Mouse (Mus musculus): Measurements from ENCODE around the gene Dusp7.
A peak's percentile ranks its signal among the peaks of the same experiment; 100 is the strongest.

Gene Dusp7

GRCm38 (mm10) chr9:106368112-106368717, at the start of gene Dusp7:
Gene Dusp7 (plus strand): TSS chr9:106368632.
- peak; percentile 80 to 81 for DNase-seq (ENCODE audit: low spot score in 2 of 2)

DNA sequence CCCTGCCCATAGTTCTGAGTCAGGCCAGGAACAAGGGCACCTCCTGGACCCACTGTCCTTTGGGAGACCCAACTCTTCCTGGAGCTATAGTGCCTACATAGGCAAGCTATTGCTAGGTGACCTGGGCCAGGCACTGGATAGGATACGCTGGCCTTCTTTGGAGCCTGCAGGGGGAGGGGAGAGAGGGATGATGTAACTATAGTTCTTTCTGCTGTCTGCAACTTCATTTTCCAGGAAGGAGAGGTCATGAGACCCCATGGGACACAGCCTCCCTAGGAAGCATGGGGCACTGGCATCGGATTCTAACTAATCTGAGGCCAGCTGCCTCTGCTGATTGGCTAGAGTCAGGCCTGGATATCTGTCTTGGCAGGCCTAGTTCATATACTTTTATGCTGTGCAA, 49.3 kb upstream of the Dusp7 start:
- no peak for DNase-seq (ENCODE audit: low spot score in 2 of 2)

GRCm38 (mm10) chr9:106322497-106322896, 45.9 kb upstream of the Dusp7 start:
- DNase-seq (ENCODE audit: low spot score in 2 of 2): no peak

DNA sequence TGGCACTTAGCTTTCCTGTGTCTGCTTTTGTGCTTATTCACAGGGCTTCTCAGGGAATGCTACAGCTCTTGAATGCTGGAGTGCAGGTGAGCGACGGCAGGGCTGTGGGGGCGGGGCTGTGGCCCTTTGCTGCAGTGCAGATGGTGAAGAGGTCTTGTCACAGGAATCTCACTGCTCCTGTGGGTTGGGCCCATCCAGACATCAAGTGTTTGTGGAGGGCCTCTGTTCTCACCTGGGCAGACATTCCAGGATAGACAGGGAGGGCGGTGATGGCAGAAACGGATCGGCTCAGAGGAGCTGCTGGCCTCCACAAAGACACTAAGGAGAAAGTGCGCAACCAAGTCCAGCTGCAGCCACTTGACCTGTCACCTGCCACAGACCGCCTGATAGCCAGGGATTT, 42.2 kb upstream of the Dusp7 start:
- no peak for DNase-seq (ENCODE audit: low spot score in 2 of 2)

DNA sequence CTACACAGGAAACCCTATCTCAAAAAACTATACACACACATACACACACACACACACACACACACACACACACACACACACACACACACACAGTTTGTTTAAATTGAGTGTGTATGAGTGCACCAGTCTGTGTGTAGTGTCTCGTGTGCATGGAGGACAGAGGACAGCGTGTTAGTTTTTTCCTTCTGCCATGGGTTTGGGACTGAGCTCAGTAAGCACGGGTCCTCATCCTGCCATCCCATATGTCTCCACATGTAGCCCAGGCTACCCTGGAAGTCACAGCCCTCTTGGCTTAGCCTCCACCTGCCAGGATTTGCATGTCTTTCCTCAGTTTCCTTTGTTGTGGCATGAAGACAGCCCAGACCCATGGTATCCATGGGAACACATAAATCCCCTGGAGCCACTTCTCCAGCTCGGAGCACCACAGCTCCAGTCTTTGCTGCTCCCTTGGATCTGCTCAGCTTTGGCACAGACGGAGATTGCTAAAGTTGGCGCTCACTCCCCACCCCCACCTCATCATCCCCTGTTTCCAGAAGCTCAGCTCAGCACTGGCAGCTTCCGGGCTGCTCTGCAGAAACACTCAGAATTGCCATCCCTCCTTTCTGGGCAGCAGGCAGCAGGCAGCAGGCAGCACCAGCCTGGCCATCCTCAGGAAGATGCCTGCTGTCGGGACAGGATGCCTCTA, 41.2 kb upstream of the Dusp7 start:
- DNase-seq (ENCODE audit: low spot score in 2 of 2): no peak

DNA sequence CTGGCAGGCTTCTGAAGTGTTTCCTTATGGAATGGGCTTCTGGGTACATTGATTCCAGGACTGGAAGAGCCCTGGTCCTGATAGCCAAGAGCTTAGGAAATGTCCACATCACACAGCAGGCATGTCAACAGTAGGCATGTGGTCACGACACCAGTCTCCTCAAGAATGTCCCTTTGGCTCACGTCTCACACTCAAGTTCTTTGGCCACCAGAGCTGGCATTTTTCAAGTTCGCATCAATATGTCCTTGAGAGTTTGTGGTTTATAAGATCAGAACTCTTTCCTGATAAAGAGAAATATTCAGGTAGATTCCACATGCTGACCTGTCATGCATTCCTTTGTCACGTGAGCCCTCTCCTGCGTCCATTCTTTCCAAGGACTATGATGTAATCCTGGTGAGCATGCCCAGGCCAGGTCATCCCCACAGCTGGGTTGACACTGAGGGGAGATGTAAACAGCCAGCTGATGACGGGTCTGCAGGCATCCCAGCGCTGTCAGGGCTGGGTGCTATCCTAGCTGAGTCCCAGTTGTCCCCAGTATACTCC, 40.3 kb upstream of the Dusp7 start:
- no peak for DNase-seq (ENCODE audit: low spot score in 2 of 2)

GRCm38 (mm10) chr9:106328772-106329511, 39.5 kb upstream of the Dusp7 start:
- no peak for DNase-seq (ENCODE audit: low spot score in 2 of 2)

DNA sequence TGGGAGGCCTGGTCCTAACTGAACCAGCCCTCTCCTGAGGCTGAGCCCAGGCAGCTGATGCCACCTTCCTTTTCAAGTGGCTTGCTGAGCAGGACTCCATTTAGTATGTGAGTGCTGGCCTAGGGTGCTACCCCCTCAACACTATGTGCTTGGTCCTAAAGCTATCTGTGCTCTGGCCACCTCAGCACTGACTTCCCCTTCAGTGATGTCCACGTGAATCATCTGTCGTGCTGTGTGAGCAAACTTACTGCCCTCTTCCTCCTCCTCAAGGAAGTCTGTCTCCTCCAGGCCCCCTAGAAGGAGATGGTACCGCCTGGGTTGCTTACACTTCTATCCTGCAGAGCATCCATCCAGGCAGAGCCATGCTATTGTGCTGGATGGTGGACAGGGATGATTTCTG, 35.7 kb upstream of the Dusp7 start:
- DNase-seq (ENCODE audit: low spot score in 2 of 2): no peak

- no peak for DNase-seq (ENCODE audit: low spot score in 2 of 2)
Measured at GRCm38 (mm10) chr9:106337620-106338019, 30.8 kb upstream of the Dusp7 start.

- DNase-seq (ENCODE audit: low spot score in 2 of 2): no peak
Measured at GRCm38 (mm10) chr9:106338462-106339172, 29.8 kb upstream of the Dusp7 start.

GRCm38 (mm10) chr9:106339173-106339558, 29.3 kb upstream of the Dusp7 start:
- DNase-seq (ENCODE audit: low spot score in 2 of 2): no peak

- no peak for DNase-seq (ENCODE audit: low spot score in 2 of 2)
Measured at GRCm38 (mm10) chr9:106339730-106340129, 28.7 kb upstream of the Dusp7 start.

DNA sequence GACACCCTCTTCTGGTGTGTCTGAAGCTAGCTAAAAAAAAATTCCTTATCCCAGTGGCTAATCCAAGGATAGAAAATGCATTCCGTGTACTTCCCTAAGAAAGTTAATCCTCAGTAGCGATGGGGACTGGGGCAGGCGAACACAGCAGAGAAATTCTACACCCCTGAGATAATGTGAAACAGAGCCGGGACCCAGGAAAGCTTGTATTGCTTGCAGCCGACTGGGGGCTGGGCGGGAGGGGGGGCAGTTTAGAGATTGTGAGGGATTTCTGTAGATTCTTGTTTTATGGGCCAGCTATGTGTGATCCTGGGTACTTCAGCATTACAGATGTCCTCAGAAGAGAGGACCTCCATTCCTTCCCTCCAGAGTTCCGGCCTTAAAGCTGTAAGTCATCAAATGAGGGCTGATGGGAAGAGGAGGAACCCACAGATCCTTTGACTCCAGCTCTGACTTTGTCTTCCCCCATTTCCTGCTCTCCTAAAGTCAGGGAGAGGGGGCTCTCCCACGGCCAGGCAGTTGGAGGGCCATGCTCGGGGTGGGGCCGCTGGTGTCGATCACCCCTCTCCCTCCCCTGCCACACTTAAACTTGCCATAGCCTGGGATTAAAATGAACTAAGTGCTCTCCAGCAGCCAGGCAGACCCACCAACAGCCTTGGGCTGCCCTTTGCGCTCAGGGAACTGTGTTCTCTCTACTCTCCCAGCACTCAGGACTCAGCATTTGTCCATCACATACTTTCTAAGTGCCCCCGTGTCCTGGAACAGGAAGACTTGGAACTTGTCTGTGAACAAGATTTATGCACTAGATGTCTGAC, 27.7 kb upstream of the Dusp7 start:
- no peak for DNase-seq (ENCODE audit: low spot score in 2 of 2)

DNA sequence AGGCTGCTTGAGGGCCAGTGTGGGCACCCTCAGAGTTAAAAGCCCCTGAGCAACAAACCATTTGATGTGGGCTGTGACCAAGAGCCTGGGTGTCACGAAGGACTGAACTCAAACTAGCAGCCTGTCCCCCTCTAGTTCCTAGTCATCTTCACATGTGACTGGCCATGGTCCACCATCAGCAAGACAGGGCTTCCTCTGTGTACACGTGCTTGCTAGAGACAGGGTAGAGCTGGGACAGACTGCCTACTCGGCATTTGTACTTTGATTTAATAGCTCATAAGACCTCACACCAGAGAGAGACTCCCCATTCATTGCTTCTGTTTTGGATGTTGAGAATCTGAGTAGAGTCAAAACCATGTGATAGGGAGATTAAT, 27.1 kb upstream of the Dusp7 start:
- DNase-seq (ENCODE audit: low spot score in 2 of 2): no peak

GRCm38 (mm10) chr9:106342573-106342972, 25.9 kb upstream of the Dusp7 start:
- DNase-seq (ENCODE audit: low spot score in 2 of 2): no peak

- DNase-seq (ENCODE audit: low spot score in 2 of 2): peak; percentile 65 to 75
Measured at GRCm38 (mm10) chr9:106345167-106345566, 23.3 kb upstream of the Dusp7 start.

DNA sequence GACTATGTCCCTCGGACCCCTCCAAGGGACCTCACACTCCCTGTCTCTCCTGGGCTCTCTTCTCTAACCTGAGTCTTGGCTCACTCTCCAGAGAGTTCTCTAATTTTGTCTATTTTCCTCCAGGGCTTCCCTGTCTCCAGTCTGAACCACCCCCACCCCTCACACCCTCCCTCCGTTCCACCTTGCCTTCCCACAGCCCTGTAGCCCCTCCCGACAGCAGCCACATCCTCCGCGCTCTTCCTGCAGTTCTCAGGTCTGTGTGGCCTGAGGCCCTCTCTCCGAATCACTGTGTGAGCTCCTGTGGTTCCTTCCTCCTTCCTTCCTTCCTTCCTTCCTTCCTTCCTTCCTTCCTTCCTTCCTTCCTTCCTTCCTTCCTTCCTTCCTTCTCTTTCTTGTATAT, 22.8 kb upstream of the Dusp7 start:
- no peak for DNase-seq (ENCODE audit: low spot score in 2 of 2)

GRCm38 (mm10) chr9:106348281-106348680, 20.2 kb upstream of the Dusp7 start:
- DNase-seq (ENCODE audit: low spot score in 2 of 2): no peak

DNA sequence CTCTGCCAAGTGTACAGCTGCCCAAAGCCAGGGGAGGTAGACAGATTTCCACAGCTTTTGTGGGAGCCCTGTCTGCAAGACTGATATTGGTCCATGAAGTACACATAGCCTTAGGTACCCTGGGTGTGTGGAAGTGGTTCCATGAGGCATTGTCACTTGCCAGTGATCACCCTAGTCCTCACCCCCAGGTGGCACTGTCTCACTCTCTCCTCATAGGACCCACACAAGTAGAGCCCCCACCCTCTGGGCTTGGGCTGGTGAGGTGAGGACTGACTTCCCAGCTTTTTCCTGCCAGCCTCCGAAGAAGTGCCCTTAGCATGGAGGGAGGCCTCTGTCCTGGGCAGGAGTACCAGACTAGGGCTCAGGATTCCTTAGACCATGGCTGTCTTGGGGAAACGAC, 19.4 kb upstream of the Dusp7 start:
- no peak for DNase-seq (ENCODE audit: low spot score in 2 of 2)

DNA sequence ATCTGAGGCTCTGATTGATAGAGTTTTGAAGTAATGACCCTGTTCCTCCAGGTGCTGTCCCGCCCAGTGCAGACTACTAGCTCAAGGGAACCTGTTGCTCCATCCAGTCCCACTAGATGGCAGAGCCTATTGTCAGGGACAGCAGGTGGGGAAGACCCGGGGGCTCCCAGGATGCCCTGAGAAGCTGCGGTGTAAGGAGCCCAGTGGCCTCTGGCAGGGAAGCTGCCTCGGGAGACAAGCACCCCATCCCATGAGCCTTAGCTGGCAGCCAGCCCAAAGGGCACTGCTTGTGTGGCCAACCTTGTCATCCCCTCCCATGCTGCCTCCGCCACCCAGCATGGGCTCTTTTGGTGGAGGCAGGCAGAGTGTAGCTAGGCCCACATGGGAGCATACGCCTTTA, 17.3 kb upstream of the Dusp7 start:
- no peak for DNase-seq (ENCODE audit: low spot score in 2 of 2)

DNA sequence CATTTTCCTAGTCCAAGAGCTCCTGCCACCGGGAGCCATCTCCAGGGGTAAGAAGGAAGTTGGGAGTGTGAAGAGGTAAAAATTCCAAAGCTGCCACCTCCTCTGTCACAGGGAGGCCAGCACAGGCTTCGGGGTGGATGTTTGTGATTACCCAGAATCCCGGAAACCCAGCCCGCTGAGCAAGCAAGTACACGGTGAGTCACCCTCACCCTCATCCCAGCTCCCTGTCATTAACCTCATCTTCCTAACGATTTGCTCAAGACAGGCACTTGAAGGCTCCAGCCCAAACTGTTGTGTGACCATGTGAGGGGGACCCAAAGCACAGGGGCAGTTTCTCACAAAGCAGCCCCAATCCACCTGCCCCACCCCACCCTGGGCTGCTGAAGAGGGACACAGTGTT, 14.7 kb upstream of the Dusp7 start:
- no peak for DNase-seq (ENCODE audit: low spot score in 2 of 2)

All from urinary bladder, postnatal 4 days (tissue).